Mouse (Mus musculus) heart, postnatal 0 days (tissue): ENCODE measurements at regions not wholly inside any gene's neighbourhood (a gene's known extent, or its start where the extent isn't known, plus 50 kb on each side); places are given as distances from the start of the nearest gene placed in this dataset.
A peak's percentile ranks its signal among the peaks of the same experiment; 100 is the strongest.

Source experiments
- CTCF ChIP-seq: IDR thresholded peaks from 2 replicates; pipeline ENCODE4 v1.5.1; 2016; ENCODE audit warnings: antibody characterized with exemption, control low read depth, low read depth
- EP300 ChIP-seq: IDR thresholded peaks from 2 replicates; pipeline ENCODE4 v1.6.1; 2016; ENCODE audit warnings: antibody characterized with exemption, low read depth

DNA sequence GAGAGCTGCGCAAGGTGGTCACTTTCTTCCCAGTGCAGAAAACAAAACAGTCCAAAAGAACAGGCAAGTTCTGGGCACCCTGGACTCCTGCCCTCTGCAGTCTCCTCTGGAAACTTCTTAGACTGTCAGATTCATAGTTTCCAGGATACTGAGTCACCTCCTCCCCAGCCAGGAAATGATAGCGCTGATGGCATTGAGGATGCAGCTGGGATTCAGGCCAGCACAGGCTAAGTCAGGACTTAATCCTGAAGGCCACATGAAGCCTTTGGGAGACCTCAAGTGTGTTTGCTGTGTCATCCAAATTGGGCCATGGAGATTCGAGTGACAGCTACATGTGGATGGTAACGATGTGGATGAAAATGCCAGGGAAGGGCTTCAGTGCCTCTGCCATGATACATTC lies 219.1 kb upstream of the Slc24a5 start:
- TF ChIP-seq CTCF (no peak), EP300 (peak; percentile 70; the same call in 1 of the 2 replicates)
